Mouse (Mus musculus): ENCODE measurements at regions not wholly inside any gene's neighbourhood (a gene's known extent, or its start where the extent isn't known, plus 50 kb on each side); places are given as distances from the start of the nearest gene placed in this dataset.

DNA sequence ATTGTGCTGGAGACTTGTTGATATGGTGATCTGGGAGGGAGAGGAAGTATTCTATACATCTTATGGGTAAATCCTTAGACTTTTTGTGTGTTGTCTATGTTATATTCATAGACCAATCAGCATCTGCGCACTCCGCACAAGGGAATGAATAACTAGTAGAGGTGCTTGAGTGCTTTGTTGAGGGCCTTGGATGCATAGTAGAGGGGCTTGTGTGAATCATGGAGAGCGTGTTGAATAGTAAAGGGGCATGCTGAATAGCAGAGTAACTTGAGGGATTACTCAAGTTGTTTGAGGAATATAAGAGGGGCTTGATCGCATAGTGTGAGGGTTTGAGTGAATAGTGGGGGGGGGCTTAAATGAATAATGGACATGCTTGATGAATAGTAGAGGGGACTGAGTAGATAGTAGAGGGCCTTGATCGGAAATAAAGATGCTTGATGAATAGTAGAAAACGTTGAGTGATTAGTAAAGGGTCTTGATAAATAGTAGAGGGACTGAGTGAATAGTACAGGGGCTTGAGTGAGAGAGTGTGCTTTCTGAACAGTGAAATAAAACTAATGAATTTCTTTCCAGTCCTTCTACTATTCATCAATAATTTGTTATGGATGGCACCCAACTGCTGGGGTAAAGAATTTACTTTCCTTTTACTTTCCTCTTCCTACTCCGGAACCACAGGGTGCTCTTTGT is 2849.5 kb upstream of the Lrrc6 start:
- no peaks in the 10 kb centered on the region for H3K79me2 ChIP-seq (replicated peaks; ENCODE audit: control insufficient read depth, insufficient read depth, low read length)
- H3K4me1 ChIP-seq (ENCODE audit: control insufficient read depth, insufficient read depth, low read length) = no peaks in the 10 kb centered on the region
- 85% methylated on average over 7 of the region's 7 CpGs for WGBS
- no peaks in the 10 kb centered on the region for H3K27me3 ChIP-seq (ENCODE audit: control insufficient read depth, insufficient read depth, low read length)
- TF ChIP-seq EP300 (IDR thresholded peaks at IDR 0.05; ENCODE audit: insufficient read depth, low read depth, low read length) (no peak), CTCF (IDR thresholded peaks at IDR 0.05) (no peak)
- no peak overlapping the region for H3K9ac ChIP-seq (ENCODE audit: low read depth, low read length)
- no peak overlapping the region for H3K27ac ChIP-seq
- no peak for DNase-seq
- no peaks in the 10 kb centered on the region for H3K36me3 ChIP-seq (ENCODE audit: control insufficient read depth, insufficient read depth, low read length)
- no peak overlapping the region for H3K4me3 ChIP-seq
- intact Hi-C loops (cut with DNase I) = no loop called here

DNA sequence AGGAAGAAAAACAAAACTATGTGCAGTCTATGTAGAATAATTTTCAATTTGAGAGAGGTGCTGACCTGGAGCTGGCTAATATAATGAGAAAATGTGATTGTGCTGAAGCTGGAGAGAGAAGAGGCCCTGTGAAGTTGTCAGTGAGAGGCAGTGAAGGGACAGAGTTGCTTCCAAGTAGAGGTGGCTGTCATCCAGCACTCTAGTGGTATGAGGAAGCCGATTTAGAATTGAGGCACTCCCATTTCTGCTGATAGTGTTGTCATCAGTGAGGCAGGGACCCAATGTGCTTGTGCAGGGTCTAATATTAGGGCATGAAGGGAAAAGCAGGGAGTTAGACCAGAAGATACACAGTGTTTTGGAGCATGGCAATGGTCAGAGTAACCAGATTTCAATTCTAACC is 2845.4 kb upstream of the Lrrc6 start:
- TF ChIP-seq POLR2A (IDR thresholded peaks at IDR 0.05; ENCODE audit: insufficient read depth, low read depth, low read length) (no peak), EP300 (IDR thresholded peaks at IDR 0.05; ENCODE audit: insufficient read depth, low read depth, low read length) (no peak), CTCF (IDR thresholded peaks at IDR 0.05) (no peak)
- intact Hi-C loops (cut with DNase I) = loop anchor here (2.0 kb wide), 1 partner anchor 45 kb away; no protein-coding TSS in a partner anchor
- DNase-seq = peak in 1 of 2 experiments; percentile 20

DNA sequence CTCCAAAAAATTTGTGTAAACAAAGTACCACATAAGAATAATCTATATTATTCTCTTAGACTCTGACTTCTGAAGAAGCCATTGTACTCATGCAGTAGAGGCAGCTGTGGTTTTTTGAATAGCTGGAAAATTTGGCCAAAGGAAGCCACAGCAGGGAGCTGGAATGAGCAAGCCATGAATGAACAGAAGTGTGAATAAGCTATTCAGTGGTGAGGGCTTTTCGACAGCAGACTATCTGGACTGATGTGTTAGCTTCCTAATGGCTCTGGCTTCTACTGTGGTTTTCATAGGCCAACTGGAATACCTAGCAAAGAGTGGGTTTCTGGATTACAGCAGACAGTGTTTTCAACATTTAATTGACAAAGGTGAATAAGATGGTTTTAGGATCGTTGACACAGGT is 2842.0 kb upstream of the Lrrc6 start:
- Histone ChIP-seq H3K79me2 (replicated peaks; ENCODE audit: control insufficient read depth, insufficient read depth, low read length) (no peaks in the 10 kb centered on the region), H3K4me3 (no peak overlapping the region), H3K4me1 (ENCODE audit: control insufficient read depth, insufficient read depth, low read length) (no peaks in the 10 kb centered on the region), H3K36me3 (ENCODE audit: control insufficient read depth, insufficient read depth, low read length) (no peaks in the 10 kb centered on the region), H3K27ac (no peak overlapping the region), H3K9ac (ENCODE audit: low read depth, low read length) (no peak overlapping the region), H3K27me3 (ENCODE audit: control insufficient read depth, insufficient read depth, low read length) (no peaks in the 10 kb centered on the region)
- TF ChIP-seq CTCF (IDR thresholded peaks at IDR 0.05) (no peak), EP300 (IDR thresholded peaks at IDR 0.05; ENCODE audit: insufficient read depth, low read depth, low read length) (no peak), POLR2A (IDR thresholded peaks at IDR 0.05; ENCODE audit: insufficient read depth, low read depth, low read length) (no peak)
- intact Hi-C loops (cut with DNase I) = no loop called here
- DNase-seq = no peak
- 74% methylated on average over 2 of the region's 2 CpGs for whole genome bisulfite sequencing

More for the DNA sequence above, 2845.4 kb upstream of the Lrrc6 start:
- no peaks in the 10 kb centered on the region for H3K27me3 ChIP-seq (ENCODE audit: control insufficient read depth, insufficient read depth, low read length)
- no peak overlapping the region for H3K4me3 ChIP-seq
- WGBS = 27% methylated on average over 1 of the region's 1 CpGs
- no peak overlapping the region for H3K9ac ChIP-seq (ENCODE audit: low read depth, low read length)
- no peak overlapping the region for H3K27ac ChIP-seq
- H3K4me1 ChIP-seq (ENCODE audit: control insufficient read depth, insufficient read depth, low read length) = no peaks in the 10 kb centered on the region
- no peaks in the 10 kb centered on the region for H3K36me3 ChIP-seq (ENCODE audit: control insufficient read depth, insufficient read depth, low read length)
- H3K79me2 ChIP-seq (replicated peaks; ENCODE audit: control insufficient read depth, insufficient read depth, low read length) = no peaks in the 10 kb centered on the region

DNA sequence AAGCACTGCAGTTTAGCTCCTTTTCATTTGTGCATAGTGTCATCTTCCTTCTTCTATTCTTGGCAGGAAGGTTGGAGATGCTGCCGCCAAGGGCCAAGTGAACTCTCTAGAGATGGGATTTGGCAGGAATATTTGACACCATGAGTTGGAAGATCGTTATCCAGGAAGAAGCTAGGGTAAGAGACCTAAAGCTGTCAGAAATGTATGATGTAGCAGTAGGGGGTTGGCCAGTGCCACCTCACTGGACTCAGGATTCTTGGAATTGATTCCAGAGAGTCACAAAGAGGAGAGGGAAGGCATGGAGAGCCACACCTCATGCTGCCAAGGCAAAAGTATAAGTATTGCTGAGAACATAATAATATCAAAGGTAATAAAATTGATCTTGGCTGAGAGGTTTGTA is 2835.8 kb upstream of the Lrrc6 start:
- Histone ChIP-seq H3K79me2 (replicated peaks; ENCODE audit: control insufficient read depth, insufficient read depth, low read length) (no peaks in the 10 kb centered on the region), H3K27ac (no peak overlapping the region), H3K4me1 (ENCODE audit: control insufficient read depth, insufficient read depth, low read length) (no peaks in the 10 kb centered on the region), H3K36me3 (ENCODE audit: control insufficient read depth, insufficient read depth, low read length) (no peaks in the 10 kb centered on the region), H3K4me3 (no peak overlapping the region), H3K9ac (ENCODE audit: low read depth, low read length) (no peak overlapping the region), H3K27me3 (ENCODE audit: control insufficient read depth, insufficient read depth, low read length) (no peaks in the 10 kb centered on the region)
- TF ChIP-seq CTCF (IDR thresholded peaks at IDR 0.05) (no peak), POLR2A (IDR thresholded peaks at IDR 0.05; ENCODE audit: insufficient read depth, low read depth, low read length) (no peak)
- intact Hi-C loops (cut with DNase I) = no loop called here
- 51% methylated on average over 2 of the region's 2 CpGs for WGBS
- DNase-seq = no peak

DNA sequence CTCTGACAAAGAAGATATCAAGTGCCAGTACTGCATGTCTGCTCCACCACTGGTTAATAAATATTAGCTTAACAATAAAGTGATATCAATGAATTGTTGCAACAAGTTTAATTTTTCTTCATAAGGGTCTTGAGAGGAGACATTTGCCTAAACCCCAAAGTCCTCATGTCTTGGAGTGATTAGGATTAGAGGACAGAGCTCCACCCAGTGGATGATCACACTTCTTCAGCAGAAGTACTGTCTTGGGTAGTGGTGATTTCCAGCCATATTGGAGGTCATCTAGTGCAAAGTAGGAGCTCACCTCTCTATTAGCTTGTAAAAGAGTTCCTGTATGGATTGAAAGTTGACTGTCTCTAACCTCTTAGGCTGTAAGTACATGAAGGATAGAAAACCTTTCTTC is 2825.8 kb upstream of the Lrrc6 start:
- H3K4me1 ChIP-seq (ENCODE audit: control insufficient read depth, insufficient read depth, low read length) = no peaks in the 10 kb centered on the region
- no peaks in the 10 kb centered on the region for H3K27me3 ChIP-seq (ENCODE audit: control insufficient read depth, insufficient read depth, low read length)
- DNase-seq = no peak
- no peaks in the 10 kb centered on the region for H3K79me2 ChIP-seq (replicated peaks; ENCODE audit: control insufficient read depth, insufficient read depth, low read length)
- intact Hi-C loops (cut with DNase I) = loop anchor here (2.0 to 10.0 kb wide), 2 partner anchors 282 to 390 kb away; no protein-coding TSS in a partner anchor
- no peak overlapping the region for H3K4me3 ChIP-seq
- no peaks in the 10 kb centered on the region for H3K36me3 ChIP-seq (ENCODE audit: control insufficient read depth, insufficient read depth, low read length)
- H3K27ac ChIP-seq = no peak overlapping the region
- TF ChIP-seq POLR2A (IDR thresholded peaks at IDR 0.05; ENCODE audit: insufficient read depth, low read depth, low read length) (no peak), EP300 (IDR thresholded peaks at IDR 0.05; ENCODE audit: insufficient read depth, low read depth, low read length) (no peak), CTCF (IDR thresholded peaks at IDR 0.05) (peak; percentile 65)
- H3K9ac ChIP-seq (ENCODE audit: low read depth, low read length) = no peak overlapping the region

DNA sequence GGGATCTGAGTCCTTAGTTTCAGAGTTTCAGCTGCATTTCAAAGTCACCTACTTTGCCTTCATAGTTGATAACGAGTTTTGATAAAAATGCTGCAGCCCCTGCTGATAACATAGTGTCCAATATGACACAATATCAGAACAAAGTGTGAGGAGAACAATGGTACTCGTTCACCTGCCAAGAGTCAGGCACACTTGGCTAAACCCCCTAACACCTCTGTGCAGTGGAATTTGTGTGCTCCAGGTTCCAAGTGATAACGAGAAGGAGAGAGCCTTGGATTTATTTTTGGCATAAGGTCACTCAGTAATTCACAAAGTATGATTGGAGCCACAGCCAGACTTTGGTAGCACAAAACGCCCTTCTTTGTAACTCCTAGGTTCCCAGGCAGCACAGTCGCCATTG is 2802.4 kb upstream of the Lrrc6 start:
- Histone ChIP-seq H3K27ac (peak overlapping the region; percentile 47), H3K79me2 (replicated peaks; ENCODE audit: control insufficient read depth, insufficient read depth, low read length) (no peaks in the 10 kb centered on the region), H3K36me3 (ENCODE audit: control insufficient read depth, insufficient read depth, low read length) (no peaks in the 10 kb centered on the region; the same call in none of the 2 replicates), H3K9ac (ENCODE audit: low read depth, low read length) (no peak overlapping the region), H3K4me1 (ENCODE audit: control insufficient read depth, insufficient read depth, low read length) (no peaks in the 10 kb centered on the region), H3K4me3 (no peak overlapping the region; the same call in 1 of the 2 replicates), H3K27me3 (ENCODE audit: control insufficient read depth, insufficient read depth, low read length) (no peaks in the 10 kb centered on the region)
- no peak for TF ChIP-seq POLR2A (IDR thresholded peaks at IDR 0.05; ENCODE audit: insufficient read depth, low read depth, low read length)
- no peak for TF ChIP-seq CTCF (IDR thresholded peaks at IDR 0.05)
- TF ChIP-seq EP300 (IDR thresholded peaks at IDR 0.05; ENCODE audit: insufficient read depth, low read depth, low read length) = 0 out of 2 replicates have a peak, but pooled peaks have one; percentile 33
- intact Hi-C loops (cut with DNase I) = loop anchor here (2.0 to 10.0 kb wide), 2 partner anchors 188 to 890 kb away; no protein-coding TSS in a partner anchor
- WGBS = 17% methylated on average over 5 of the region's 5 CpGs
- peak; percentile 19 to 63 for DNase-seq

Measured in heart, adult 2 months (tissue).